Mouse (Mus musculus) heart, embryonic 14.5 days (tissue): ENCODE measurements around the gene Pyy. TPM values are rescaled to one million over a fixed set of nuclear protein-coding genes. Genes with fewer than 3 reads are reported as not detected.
A peak's percentile ranks its signal among the peaks of the same experiment; 100 is the strongest.

Experiments used
- ATAC-seq: fragments of 200-750 bp; cut with Nextera tagmentation; 2 replicates; pipeline ENCODE4 v1.8.0; 2017; ENCODE audit warnings: low read depth, moderate TSS enrichment; ENCODE audit not compliant: insufficient number of reproducible peaks, insufficient read depth, low FRiP score
- H3K27ac ChIP-seq, 2 experiments: fragments of 200-500 bp in 1 of 2; fragments of 300-500 bp in 1 of 2; sonication (generic) in 1 of 2; replicated peaks in 1 of 2; 2 replicates each; pipeline ENCODE4 v1.5.1; 2012 to 2014; ENCODE audit warnings: low read depth in 2 of 2, low read length in 2 of 2, control low read depth in 1 of 2, mild to moderate bottlenecking in 1 of 2, mixed read lengths in 1 of 2; ENCODE audit not compliant: control insufficient read depth in 1 of 2, insufficient read depth in 1 of 2
- H3K27me3 ChIP-seq: fragments of 300-500 bp; sonication (generic); 2 replicates; pipeline ENCODE4 v1.6.1; 2014; ENCODE audit warnings: mild to moderate bottlenecking, low read length, control low read depth; ENCODE audit not compliant: control insufficient read depth, insufficient read depth
- H3K36me3 ChIP-seq: fragments of 300-500 bp; sonication (generic); 2 replicates; pipeline ENCODE4 v1.6.1; 2014; ENCODE audit warnings: mild to moderate bottlenecking, control low read depth, low read length, mixed read lengths; ENCODE audit not compliant: control insufficient read depth, insufficient read depth
- H3K4me1 ChIP-seq, 2 experiments: fragments of 200-500 bp in 1 of 2; fragments of 300-500 bp in 1 of 2; sonication (generic) in 1 of 2; 2 replicates each; pipeline ENCODE4 v1.6.1; 2012 to 2014; ENCODE audit warnings: low read length in 2 of 2, control low read depth in 1 of 2, mixed read lengths in 1 of 2; ENCODE audit not compliant: control insufficient read depth in 2 of 2, insufficient read depth in 2 of 2
- H3K4me2 ChIP-seq: fragments of 300-500 bp; sonication (generic); 2 replicates; pipeline ENCODE4 v1.6.1; 2014; ENCODE audit warnings: mild to moderate bottlenecking, low read length
- H3K4me3 ChIP-seq, 2 experiments: fragments of 200-500 bp in 1 of 2; fragments of 300-500 bp in 1 of 2; sonication (generic) in 1 of 2; 2 replicates each; pipeline ENCODE4 v1.5.1; 2012 to 2014; ENCODE audit warnings: low read length in 2 of 2, mild to moderate bottlenecking in 2 of 2, control low read depth in 1 of 2, low read depth in 1 of 2, moderate library complexity in 1 of 2; ENCODE audit not compliant: control insufficient read depth in 1 of 2, insufficient read depth in 1 of 2
- H3K9ac ChIP-seq: fragments of 300-500 bp; sonication (generic); 2 replicates; pipeline ENCODE4 v1.6.1; 2014; ENCODE audit warnings: mild to moderate bottlenecking, low read length
- H3K9me3 ChIP-seq: fragments of 300-500 bp; sonication (generic); 2 replicates; pipeline ENCODE4 v1.6.1; 2016; ENCODE audit warnings: low read length, control low read depth; ENCODE audit not compliant: control insufficient read depth
- WGBS: fragments of 180-500 bp; shearing (Covaris S2); extraction: QIAGEN DNeasy Blood & Tissue Kit; methylation state at CpG from one replicate; pipeline ENCODE4 v1.1.7; 2014; 5-methylcytosine and 5-hydroxymethylcytosine counted together
- polyA plus RNA-seq: library from polyadenylated mRNA; unstranded; fragments of >200 nt; fragmentation: Nextera tagmentation; extraction: Ambion mirVana; gene quantifications from 2 replicates; pipeline ENCODE4 v1.2.1, GENCODE M21; 2014

Pyy gene
- polyA plus RNA-seq, 1 experiment from 2014 or later: not detected

- 47% methylated on average over 16 of the region's 16 CpGs for WGBS
- Histone ChIP-seq H3K9ac (no peak overlapping the region), H3K27ac (no peak overlapping the region), H3K4me1 (peaks cover 0 to 4% of the 10 kb centered on the region in 2 experiments; a peak in 1 of 4 replicates), H3K4me3 (no peak overlapping the region), H3K27me3 (peaks cover 6% of the 10 kb centered on the region; the same call in 1 of the 2 replicates), H3K4me2 (no peak overlapping the region), H3K9me3 (no peaks in the 10 kb centered on the region), H3K36me3 (peaks cover 22% of the 10 kb centered on the region)
- no peak for ATAC-seq
Measured at GRCm38 (mm10) chr11:102061941-102062473, 45.6 kb downstream of the Pyy start.

DNA sequence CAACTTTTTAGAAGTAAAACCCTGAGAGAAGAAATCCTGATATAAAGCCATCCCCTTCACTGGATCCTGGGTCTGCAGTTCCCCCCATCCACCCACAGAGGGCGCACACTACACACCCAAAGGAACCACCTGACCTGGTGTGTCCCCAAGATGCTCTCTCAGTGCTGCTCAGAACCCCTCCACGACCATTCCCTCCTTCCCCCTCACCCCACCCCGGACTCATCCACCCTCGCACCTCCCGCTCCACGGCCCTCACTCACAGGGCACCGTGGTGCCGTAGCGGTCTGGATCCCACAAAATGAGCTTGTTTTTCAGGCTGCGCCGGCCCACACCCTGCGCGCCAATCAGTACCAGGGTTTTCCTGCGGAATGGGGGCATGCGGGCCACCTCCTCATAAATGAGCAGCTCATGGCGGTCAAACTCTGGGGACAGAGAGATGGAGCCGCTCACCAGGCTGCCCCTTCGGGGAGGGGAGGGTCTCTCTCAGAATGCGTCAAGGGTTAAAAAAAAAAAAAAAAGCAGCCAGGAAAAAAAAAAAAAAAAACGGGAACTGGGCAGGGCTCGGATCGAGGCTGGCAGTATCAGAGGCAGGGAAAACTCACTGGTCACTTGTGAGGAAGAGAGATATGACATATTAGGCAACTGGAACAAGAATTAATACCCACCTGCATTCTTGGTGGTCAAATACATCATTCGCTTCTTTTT, 46.2 kb downstream of the Pyy start:
- ATAC-seq: peak; percentile 34; the same call in 1 of the 2 replicates
- Histone ChIP-seq H3K27me3 (peaks cover 6% of the 10 kb centered on the region; the same call in 1 of the 2 replicates), H3K27ac (no peak overlapping the region), H3K4me1 (peaks cover 0 to 4% of the 10 kb centered on the region in 2 experiments; a peak in 1 of 4 replicates), H3K4me2 (peak overlapping the region; percentile 73), H3K36me3 (peaks cover 22% of the 10 kb centered on the region), H3K9me3 (no peaks in the 10 kb centered on the region), H3K4me3 (peak overlapping the region; percentile 29 to 35), H3K9ac (peak overlapping the region; percentile 44; the same call in 1 of the 2 replicates)
- 8% methylated on average over 23 of the region's 23 CpGs for WGBS

Other genes starting within 250 kb of the Pyy start
- gene Meox1, start 213.5 kb downstream of the Pyy start, polyA plus RNA-seq: 13.8 and 13.9 TPM in 2 replicates
- 0.12 and 0.55 TPM in 2 replicates for gene Sost, start 140.8 kb downstream of the Pyy start, polyA plus RNA-seq
- not detected in 2 replicates for gene Cfap97d1, start 123.6 kb downstream of the Pyy start, polyA plus RNA-seq
- 56.4 and 58.9 TPM in 2 replicates for gene Dusp3, start 120.8 kb downstream of the Pyy start, polyA plus RNA-seq
- 2.9 and 3.3 TPM in 2 replicates for gene Mpp3, start 79.4 kb downstream of the Pyy start, polyA plus RNA-seq
- 4.2 and 4.8 TPM in 2 replicates for gene Cd300lg, start 66.3 kb downstream of the Pyy start, polyA plus RNA-seq
- 6.0 and 6.8 TPM in 2 replicates for gene Mpp2, start 19.3 kb downstream of the Pyy start, polyA plus RNA-seq
- gene Ppy, start 6.5 kb downstream of the Pyy start, polyA plus RNA-seq: not detected in 2 replicates
- not detected in 2 replicates for gene Nags, start 37.7 kb upstream of the Pyy start, polyA plus RNA-seq
- 28.2 and 34.1 TPM in 2 replicates for gene Tmem101, start 48.6 kb upstream of the Pyy start, polyA plus RNA-seq
- gene Lsm12, start 77.5 kb upstream of the Pyy start, polyA plus RNA-seq: 60.3 and 62.1 TPM in 2 replicates
- 24.8 and 27.8 TPM in 2 replicates for gene G6pc3, start 81.8 kb upstream of the Pyy start, polyA plus RNA-seq
- 52.1 and 54.5 TPM in 2 replicates for gene Hdac5, start 122.3 kb upstream of the Pyy start, polyA plus RNA-seq
- gene BC030867, start 141.1 kb upstream of the Pyy start, polyA plus RNA-seq: 8.7 and 10.3 TPM in 2 replicates
- 0.09 and 0.11 TPM in 2 replicates for gene Asb16, start 160.9 kb upstream of the Pyy start, polyA plus RNA-seq
- 39.1 and 46.5 TPM in 2 replicates for gene Tmub2, start 177.1 kb upstream of the Pyy start, polyA plus RNA-seq
- 7.0 and 10.6 TPM in 2 replicates for gene Atxn7l3, start 188.8 kb upstream of the Pyy start, polyA plus RNA-seq
- 50.2 and 53.6 TPM in 2 replicates for gene Ubtf, start 211.9 kb upstream of the Pyy start, polyA plus RNA-seq